Mouse (Mus musculus) liver, embryonic 14.5 days (tissue): Measurements from ENCODE around the gene Uqcrc2. TPM values are rescaled to one million over a fixed set of nuclear protein-coding genes. Genes with fewer than 3 reads are reported as not detected.

Source experiments
- ATAC-seq: fragments of 200-750 bp; cut with Nextera tagmentation; 2 replicates; pipeline ENCODE4 v1.8.0; 2017; ENCODE audit warnings: moderate number of reproducible peaks, mild to moderate bottlenecking, moderate library complexity; ENCODE audit not compliant: insufficient read depth
- DNase-seq, 3 experiments: peaks; one replicate each; pipeline ENCODE4 v3.0.0-alpha.2; 2012 to 2013; ENCODE audit warnings: low read depth in 3 of 3, low spot score in 3 of 3
- H3K27ac ChIP-seq: fragments of 300-500 bp; sonication (generic); 2 replicates; pipeline ENCODE4 v1.5.1; 2014; ENCODE audit warnings: moderate library complexity, mild to moderate bottlenecking, control low read depth, inconsistent platforms
- H3K27me3 ChIP-seq: fragments of 300-500 bp; sonication (generic); 2 replicates; pipeline ENCODE4 v1.6.1; 2014; ENCODE audit warnings: mild to moderate bottlenecking, low read length, moderate library complexity; ENCODE audit not compliant: control insufficient read depth, insufficient read depth
- H3K36me3 ChIP-seq: fragments of 300-500 bp; sonication (generic); replicated peaks from 2 replicates; pipeline ENCODE4 v1.6.1; 2014; ENCODE audit warnings: low read depth; ENCODE audit not compliant: control insufficient read depth, insufficient read depth
- H3K4me1 ChIP-seq, 2 experiments: fragments of 200-500 bp in 1 of 2; fragments of 300-500 bp in 1 of 2; sonication (generic) in 1 of 2; replicated peaks; 2 replicates each; pipeline ENCODE4 v1.6.1; 2012 to 2014; ENCODE audit warnings: antibody characterized with exemption in 1 of 2, inconsistent platforms in 1 of 2, low read length in 1 of 2; ENCODE audit not compliant: control insufficient read depth in 2 of 2, insufficient read depth in 2 of 2
- H3K4me2 ChIP-seq: fragments of 300-500 bp; sonication (generic); 2 replicates; pipeline ENCODE4 v1.6.1; 2014; ENCODE audit warnings: low read depth, mild to moderate bottlenecking, control low read depth, moderate library complexity
- H3K4me3 ChIP-seq, 2 experiments: fragments of 200-500 bp in 1 of 2; fragments of 300-500 bp in 1 of 2; sonication (generic) in 1 of 2; 2 replicates each; pipeline ENCODE4 v1.5.1; 2012 to 2014; ENCODE audit warnings: low read depth in 2 of 2, low read length in 2 of 2, mild to moderate bottlenecking in 2 of 2, control low read depth in 1 of 2, inconsistent platforms in 1 of 2, moderate library complexity in 1 of 2; ENCODE audit not compliant: insufficient read depth in 1 of 2
- H3K9ac ChIP-seq: fragments of 300-500 bp; sonication (generic); replicated peaks from 2 replicates; pipeline ENCODE4 v1.6.1; 2014; ENCODE audit warnings: mild to moderate bottlenecking, control low read depth, moderate library complexity
- H3K9me3 ChIP-seq: fragments of 300-500 bp; sonication (generic); 2 replicates; pipeline ENCODE4 v1.6.1; 2016; ENCODE audit warnings: low read length, mixed read lengths; ENCODE audit not compliant: control insufficient read depth
- CTCF ChIP-seq: IDR thresholded peaks from 2 replicates; pipeline ENCODE4 v1.5.1; 2016; ENCODE audit warnings: antibody characterized with exemption, low read depth, control low read depth
- EP300 ChIP-seq: IDR thresholded peaks from 2 replicates; pipeline ENCODE4 v1.6.1; 2016; ENCODE audit warnings: antibody characterized with exemption, low read depth
- WGBS: fragments of 180-500 bp; shearing (Covaris S2); extraction: QIAGEN DNeasy Blood & Tissue Kit; methylation state at CpG from one replicate; pipeline ENCODE4 v1.1.7; 2014; ENCODE audit not compliant: insufficient replicate concordance; 5-methylcytosine and 5-hydroxymethylcytosine counted together
- polyA plus RNA-seq, 2 experiments: library from polyadenylated mRNA; depleted of rRNA in 1 of 2; stranded (reverse) in 1 of 2; unstranded in 1 of 2; fragments of >200 nt; fragmentation: Nextera tagmentation in 1 of 2; extraction: Ambion mirVana in 1 of 2; gene quantifications; 2 replicates each; pipeline versions ENCODE4 v1.2.1 to v1.2.3; 2012 to 2014

Uqcrc2 gene
- polyA plus RNA-seq, 2 experiments = 95.8 to 136 TPM

DNA sequence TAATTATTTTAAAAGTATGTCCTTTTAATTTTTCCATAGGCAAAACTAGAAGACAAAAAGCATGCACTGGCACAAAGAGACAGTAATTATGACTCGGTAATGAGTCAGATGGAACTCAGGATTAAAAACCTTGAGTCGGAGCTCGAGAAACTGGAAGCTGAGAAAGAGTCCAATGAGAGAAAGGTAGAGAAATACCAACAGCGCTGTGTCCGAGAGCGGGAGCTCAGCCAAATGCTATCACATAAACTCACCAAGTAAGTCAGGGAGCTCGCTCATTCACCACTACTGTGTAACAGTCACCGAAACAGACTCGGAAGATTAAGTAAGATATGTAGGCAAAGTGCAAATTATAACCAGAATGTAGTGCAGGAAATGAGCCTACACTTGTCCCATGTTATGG, 14.1 kb upstream of the Uqcrc2 start:
- no peak overlapping the region for H3K4me2 ChIP-seq
- no peaks in the 10 kb centered on the region for H3K36me3 ChIP-seq
- H3K4me3 ChIP-seq = no peak overlapping the region
- WGBS = 69% methylated on average over 9 of the region's 9 CpGs
- TF ChIP-seq EP300 (no peak), CTCF (no peak)
- H3K9me3 ChIP-seq = no peaks in the 10 kb centered on the region
- DNase-seq (no peak), ATAC-seq (no peak)
- H3K27ac ChIP-seq = no peak overlapping the region
- H3K4me1 ChIP-seq = no peaks in the 10 kb centered on the region
- H3K27me3 ChIP-seq = no peaks in the 10 kb centered on the region
- no peak overlapping the region for H3K9ac ChIP-seq

DNA sequence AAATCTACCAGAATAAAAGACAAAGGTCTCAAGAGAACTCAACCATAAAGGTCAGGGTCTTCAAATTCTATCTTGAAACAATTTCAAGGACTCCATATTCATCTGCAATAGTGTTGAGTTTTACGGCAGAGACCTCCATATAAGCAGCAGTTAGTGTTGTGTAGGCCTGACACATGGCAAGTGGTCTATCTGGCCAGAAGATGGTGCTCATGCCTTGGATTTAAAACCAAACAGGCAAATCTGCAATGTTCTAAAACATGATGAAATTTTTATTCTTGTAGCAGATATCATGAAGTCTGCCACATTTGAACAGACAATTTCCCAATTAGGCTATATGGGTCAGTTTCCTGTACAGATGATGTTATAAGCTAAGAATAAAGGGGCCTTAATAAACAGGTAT, 2.5 kb upstream of the Uqcrc2 start:
- peaks cover 0 to 6% of the 10 kb centered on the region in 2 experiments; a peak in 2 of 4 replicates for H3K4me1 ChIP-seq
- ATAC-seq = no peak
- H3K27ac ChIP-seq = no peak overlapping the region
- H3K27me3 ChIP-seq = no peaks in the 10 kb centered on the region
- WGBS = 74% methylated on average over 1 of the region's 1 CpGs
- H3K4me3 ChIP-seq = no peak overlapping the region
- H3K36me3 ChIP-seq = peaks cover under 1% of the 10 kb centered on the region; the same call in 1 of the 2 replicates
- H3K9ac ChIP-seq = no peak overlapping the region
- TF ChIP-seq EP300 (no peak), CTCF (peak; percentile 27)
- no peak overlapping the region for H3K4me2 ChIP-seq
- H3K9me3 ChIP-seq = no peaks in the 10 kb centered on the region
- peak in 1 of 3 experiments; percentile 6 for DNase-seq

DNA sequence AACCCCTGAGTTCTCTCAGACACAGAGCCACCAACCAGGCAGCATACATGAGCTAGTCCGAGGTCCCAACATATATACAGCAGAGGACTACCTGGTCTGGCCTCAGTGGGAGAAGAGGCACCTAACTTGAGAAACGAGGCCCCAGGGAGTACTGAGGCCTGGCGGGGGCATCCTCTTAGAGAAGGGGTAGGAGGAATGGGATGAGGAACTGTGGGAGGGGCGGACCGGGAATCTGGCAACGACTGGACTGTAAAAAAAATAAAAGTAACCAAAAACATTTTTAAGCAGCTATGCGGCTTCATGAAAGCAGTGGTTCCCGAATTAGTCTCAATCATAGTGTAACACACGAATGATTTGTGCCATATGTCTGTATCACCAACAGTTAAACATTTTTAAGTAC, 675 bp upstream of the Uqcrc2 start:
- DNase-seq = no peak
- WGBS = 12% methylated on average over 9 of the region's 9 CpGs
- peak overlapping the region; percentile 79 for H3K9ac ChIP-seq
- peak overlapping the region; percentile 75 for H3K4me2 ChIP-seq
- peaks cover 15% of the 10 kb centered on the region for H3K36me3 ChIP-seq
- H3K9me3 ChIP-seq = no peaks in the 10 kb centered on the region
- no peaks in the 10 kb centered on the region for H3K27me3 ChIP-seq
- peak overlapping the region; percentile 81 to 86 for H3K4me3 ChIP-seq
- no peak overlapping the region for H3K27ac ChIP-seq
- H3K4me1 ChIP-seq = peaks cover 0 to 6% of the 10 kb centered on the region in 2 experiments; a peak in 2 of 4 replicates
- no peak for TF ChIP-seq EP300
- ATAC-seq = no peak

DNA sequence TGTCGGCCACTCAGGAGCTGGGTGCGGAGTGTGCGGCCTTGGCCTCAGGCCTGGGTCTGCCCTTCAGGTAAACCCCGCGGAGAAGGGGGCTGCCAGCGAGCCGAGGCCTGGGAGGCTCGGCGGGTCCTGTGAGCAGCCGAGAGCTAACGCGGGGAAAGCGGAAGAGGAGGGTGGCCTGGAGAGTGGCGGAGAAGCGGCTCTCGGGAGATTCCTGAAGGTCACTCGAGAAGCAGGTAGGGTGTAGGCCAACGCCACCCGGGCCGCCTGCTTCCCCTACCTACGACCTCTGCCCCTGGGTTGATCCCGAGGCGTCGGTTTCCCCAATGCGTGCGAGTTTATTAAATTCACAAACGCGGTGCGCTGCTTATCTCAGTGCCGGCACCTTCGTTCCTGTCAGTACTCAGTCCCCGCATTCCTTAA, 396 bp downstream of the Uqcrc2 start:
- WGBS = under 1% methylated on average over 32 of the region's 32 CpGs
- no peak for TF ChIP-seq CTCF
- no peak for TF ChIP-seq EP300
- peak in 2 of 3 experiments; percentile 11 to 28 for DNase-seq

DNA sequence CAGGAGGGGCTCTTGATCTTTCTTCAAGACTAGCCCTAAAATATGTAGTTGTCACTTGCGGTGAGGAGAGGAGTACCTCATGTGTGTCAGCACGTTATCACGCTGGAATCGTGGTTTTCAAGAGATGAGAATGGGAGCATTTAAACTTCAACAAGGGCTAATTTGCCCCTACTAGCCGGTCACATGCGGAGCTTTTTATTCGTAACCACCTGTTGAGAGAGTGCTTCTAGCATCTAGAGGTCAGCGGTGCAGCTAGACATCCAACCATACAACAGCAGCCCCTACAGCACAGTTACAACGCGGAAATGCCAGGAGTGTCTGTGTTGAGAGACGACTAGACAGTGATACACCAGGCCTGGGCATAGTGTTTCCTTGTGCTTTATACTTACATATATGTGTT, 845 bp downstream of the Uqcrc2 start:
- DNase-seq = peak in 2 of 3 experiments; percentile 7 to 28
- Histone ChIP-seq H3K4me1 (peaks cover 0 to 6% of the 10 kb centered on the region in 2 experiments; a peak in 2 of 4 replicates), H3K9ac (peak overlapping the region; percentile 79), H3K9me3 (no peaks in the 10 kb centered on the region), H3K4me3 (peak overlapping the region; percentile 81 to 86), H3K4me2 (peak overlapping the region; percentile 75), H3K27me3 (no peaks in the 10 kb centered on the region), H3K27ac (peak overlapping the region; percentile 65), H3K36me3 (peaks cover 25% of the 10 kb centered on the region)
- no peak for ATAC-seq
- under 1% methylated on average over 11 of the region's 11 CpGs for WGBS
- TF ChIP-seq CTCF = no peak
- TF ChIP-seq EP300 = no peak

More for the DNA sequence above, 396 bp downstream of the Uqcrc2 start:
- peak overlapping the region; percentile 81 to 86 for H3K4me3 ChIP-seq
- H3K9ac ChIP-seq = peak overlapping the region; percentile 79
- peaks cover 22% of the 10 kb centered on the region for H3K36me3 ChIP-seq
- peaks cover 0 to 6% of the 10 kb centered on the region in 2 experiments; a peak in 2 of 4 replicates for H3K4me1 ChIP-seq
- H3K27me3 ChIP-seq = no peaks in the 10 kb centered on the region
- ATAC-seq = peak; percentile 75
- H3K9me3 ChIP-seq = no peaks in the 10 kb centered on the region
- peak overlapping the region; percentile 75 for H3K4me2 ChIP-seq
- peak overlapping the region; percentile 65 for H3K27ac ChIP-seq
